ENCODE assay signal across 9 mouse cellular contexts in the genomic region with DNA sequence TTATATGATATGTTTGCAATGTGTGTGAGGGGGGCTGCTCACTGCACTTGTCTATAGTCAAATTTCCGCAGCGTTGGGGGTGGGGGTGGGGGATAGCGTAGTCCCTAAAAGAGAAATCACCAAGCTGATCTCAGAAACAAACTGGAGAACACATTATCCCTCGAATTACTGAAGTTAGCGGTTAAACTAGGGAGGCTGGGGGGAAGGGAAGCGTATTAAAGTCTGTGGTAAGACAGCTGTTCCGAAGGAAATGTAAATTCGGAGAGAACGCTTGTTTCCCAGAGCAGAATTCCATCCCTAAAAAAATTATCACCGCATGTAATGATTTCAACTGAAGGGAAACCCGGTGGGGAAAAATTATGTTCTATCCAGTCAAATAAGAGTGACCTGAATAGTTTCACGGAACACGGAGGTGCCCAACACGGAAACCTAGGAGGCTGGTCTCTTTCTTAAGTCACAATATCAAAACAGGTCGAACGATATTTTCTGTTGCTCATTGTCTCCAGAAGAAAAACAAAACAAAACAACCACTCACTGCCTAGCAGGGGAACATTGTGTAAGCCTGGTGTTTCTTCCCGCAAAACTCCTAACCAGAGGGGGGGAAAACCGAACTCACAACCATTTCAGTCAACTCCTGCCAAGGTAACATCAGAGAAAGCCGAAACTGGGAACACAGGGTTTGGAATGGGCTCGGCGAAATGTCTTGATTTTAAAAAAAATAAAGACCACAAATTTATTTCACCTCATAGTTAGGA. TPM values are rescaled to one million over a fixed set of nuclear protein-coding genes. Genes with fewer than 3 reads are reported as not detected.
DNase-seq lines count a peak whose midpoint lies in the region; ATAC-seq and TF ChIP-seq lines count a peak whose summit lies in the region.
"Had no signal": no experiment of that assay in that cellular context is flagged by ENCODE, and none has a peak within 500 bp of the region (broad histone marks: within the 10 kb centered on the region; RNA-seq: fewer than 3 reads in every experiment).

No protein-coding gene starts in this region.

- no peak for TF ChIP-seq POLR2A in brain, embryonic 14.5 days (IDR thresholded peaks at IDR 0.05; ENCODE audit: borderline replicate concordance, extremely low read depth, insufficient read depth, insufficient read length, poor library complexity, severe bottlenecking)

- H3K4me3 ChIP-seq in heart, embryonic 12.5 days = peak overlapping the region; percentile 54
- H3K4me3 ChIP-seq in hindbrain, embryonic 16.5 days (ENCODE audit: low read length) = peak overlapping the region; percentile 74
- peak overlapping the region; percentile 79 for H3K4me3 ChIP-seq in midbrain, embryonic 15.5 days

- DNase-seq in heart, postnatal 10 days = no peak
- DNase-seq in brain, embryonic 14.5 days (ENCODE audit: low read depth) = peak; percentile 46
- no peak for DNase-seq in left cerebral cortex, postnatal 14 days (ENCODE audit: low spot score in 2 of 2)
- DNase-seq in T-cell, adult 2 months (ENCODE audit: low spot score) = no peak

- H3K27ac ChIP-seq in heart, embryonic 12.5 days (ENCODE audit: poor library complexity, severe bottlenecking) = no peak overlapping the region
- H3K27ac ChIP-seq in hindbrain, embryonic 16.5 days (ENCODE audit: low read depth, low read length) = no peak overlapping the region
- no peak overlapping the region for H3K27ac ChIP-seq in midbrain, embryonic 15.5 days

- WGBS in heart, embryonic 12.5 days = 3% methylated on average over 21 of the region's 21 CpGs
- under 1% methylated on average over 21 of the region's 21 CpGs for WGBS in hindbrain, embryonic 16.5 days
- WGBS in midbrain, embryonic 15.5 days = under 1% methylated on average over 21 of the region's 21 CpGs

- no peaks in the 10 kb centered on the region for H3K36me3 ChIP-seq in heart, embryonic 12.5 days
- no peaks in the 10 kb centered on the region for H3K36me3 ChIP-seq in hindbrain, embryonic 16.5 days (ENCODE audit: control insufficient read depth, insufficient read depth, low read length)
- no peaks in the 10 kb centered on the region for H3K36me3 ChIP-seq in midbrain, embryonic 15.5 days (replicated peaks)

- H3K4me1 ChIP-seq in heart, embryonic 12.5 days (replicated peaks) = peaks cover 32% of the 10 kb centered on the region
- H3K4me1 ChIP-seq in hindbrain, embryonic 16.5 days (ENCODE audit: control insufficient read depth, insufficient read depth, low read depth, low read length) = peaks cover 23% of the 10 kb centered on the region
- peaks cover 33% of the 10 kb centered on the region for H3K4me1 ChIP-seq in midbrain, embryonic 15.5 days

- peak overlapping the region; percentile 99 for H3K4me2 ChIP-seq in heart, embryonic 12.5 days
- H3K4me2 ChIP-seq in hindbrain, embryonic 16.5 days (ENCODE audit: low read length) = peak overlapping the region; percentile 99
- H3K4me2 ChIP-seq in midbrain, embryonic 15.5 days = peak overlapping the region; percentile 99

- TF ChIP-seq CTCF in brain, embryonic 14.5 days (IDR thresholded peaks at IDR 0.05; ENCODE audit: borderline replicate concordance, extremely low read depth, insufficient read depth, insufficient read length) = no peak

- no peaks in the 10 kb centered on the region for H3K9me3 ChIP-seq in heart, embryonic 12.5 days (replicated peaks)
- no peaks in the 10 kb centered on the region for H3K9me3 ChIP-seq in hindbrain, embryonic 16.5 days (ENCODE audit: control insufficient read depth, low read length)
- H3K9me3 ChIP-seq in midbrain, embryonic 15.5 days = no peaks in the 10 kb centered on the region

- H3K27me3 ChIP-seq in heart, embryonic 12.5 days (replicated peaks) = peaks cover 59% of the 10 kb centered on the region
- H3K27me3 ChIP-seq in hindbrain, embryonic 16.5 days (replicated peaks; ENCODE audit: control insufficient read depth, insufficient read depth, low read length) = peaks cover 3% of the 10 kb centered on the region; the same call in 1 of the 2 replicates
- H3K27me3 ChIP-seq in midbrain, embryonic 15.5 days (replicated peaks) = peaks cover 48% of the 10 kb centered on the region

- no peak for ATAC-seq in heart, embryonic 12.5 days (ENCODE audit: insufficient number of reproducible peaks, low FRiP score)
- ATAC-seq in hindbrain, embryonic 16.5 days = no peak
- ATAC-seq in midbrain, embryonic 15.5 days (replicated peaks) = no peak
- ATAC-seq in activated CD4-positive, CD25-positive, alpha-beta regulatory T cell, adult 4 months = no peak

- intact Hi-C loops in heart, postnatal 10 days (cut with DNase I) = no loop called here
- intact Hi-C loops in left cerebral cortex, postnatal 14 days (cut with DNase I) = loop anchor here (10.0 kb wide), 1 partner anchor 111 kb away; no protein-coding TSS in a partner anchor

- no peak overlapping the region for H3K9ac ChIP-seq in heart, embryonic 12.5 days
- H3K9ac ChIP-seq in hindbrain, embryonic 16.5 days (ENCODE audit: low read depth, low read length) = no peak overlapping the region
- no peak overlapping the region for H3K9ac ChIP-seq in midbrain, embryonic 15.5 days

RNA-seq across cellular contexts. Expression of a gene that starts 1.9 kb away (rescaled TPM):
- polyA plus RNA-seq in heart, embryonic 12.5 days (2016; fragmentation: Nextera tagmentation; extraction: Ambion mirVana) = 0.59 and 0.65 TPM in 2 replicates
- total RNA-seq in heart, postnatal 10 days (2021) = under 1 TPM; 0.10 to 0.42 TPM
- polyA plus RNA-seq in brain, embryonic 14.5 days (2012; rRNA removed) = 1.4 and 2.3 TPM in 2 replicates
- polyA plus RNA-seq in hindbrain, embryonic 16.5 days (2015; fragmentation: Nextera tagmentation; extraction: Ambion mirVana) = 2.7 and 2.8 TPM in 2 replicates
- polyA plus RNA-seq in midbrain, embryonic 15.5 days (2015; fragmentation: Nextera tagmentation; extraction: Ambion mirVana) = 1.6 and 2.0 TPM in 2 replicates
- 1 to 10 TPM; 2.8 to 3.6 TPM for total RNA-seq in left cerebral cortex, postnatal 14 days (2021)
- under 1 TPM in 1 of 2 experiments, not detected in 1; 0.09 TPM for polyA plus RNA-seq in activated CD4-positive, CD25-positive, alpha-beta regulatory T cell, adult 4 months (2017; shearing (Covaris generic))

RNA-seq across cellular contexts. Expression of a gene that starts 15.9 kb away (rescaled TPM):
- not detected in 2 replicates for polyA plus RNA-seq in heart, embryonic 12.5 days (2016; fragmentation: Nextera tagmentation; extraction: Ambion mirVana)
- total RNA-seq in heart, postnatal 10 days (2021) = not detected
- polyA plus RNA-seq in brain, embryonic 14.5 days (2012; rRNA removed) = 0.14 and 0.36 TPM in 2 replicates
- 1.00 and 1.6 TPM in 2 replicates for polyA plus RNA-seq in hindbrain, embryonic 16.5 days (2015; fragmentation: Nextera tagmentation; extraction: Ambion mirVana)
- 0.64 and 0.67 TPM in 2 replicates for polyA plus RNA-seq in midbrain, embryonic 15.5 days (2015; fragmentation: Nextera tagmentation; extraction: Ambion mirVana)
- under 1 TPM; 0.57 to 0.72 TPM for total RNA-seq in left cerebral cortex, postnatal 14 days (2021)
- not detected for polyA plus RNA-seq in activated CD4-positive, CD25-positive, alpha-beta regulatory T cell, adult 4 months (2017; shearing (Covaris generic))
- total RNA-seq: common myeloid progenitor, adult 5-6 weeks had no signal
